Mouse (Mus musculus) megakaryocyte, embryonic 14.5 days (primary cell): ENCODE measurements at regions not wholly inside any gene's neighbourhood (a gene's known extent, or its start where the extent isn't known, plus 50 kb on each side); places are given as distances from the start of the nearest gene placed in this dataset.

Experiments
- H3K27me3 ChIP-seq: replicated peaks from 2 replicates; pipeline ENCODE3; 2012; ENCODE audit warnings: inconsistent platforms
- H3K36me3 ChIP-seq: replicated peaks from 2 replicates; pipeline ENCODE3; 2012; ENCODE audit warnings: low read length, inconsistent platforms, mixed read lengths
- H3K4me1 ChIP-seq: 2 replicates; pipeline ENCODE4 v1.6.1; 2012; ENCODE audit warnings: inconsistent platforms
- H3K4me3 ChIP-seq: replicated peaks from 2 replicates; pipeline ENCODE3; 2012; ENCODE audit warnings: moderate library complexity, mild to moderate bottlenecking, inconsistent platforms
- H3K9me3 ChIP-seq: 2 replicates; pipeline ENCODE4 v1.6.1; 2012; ENCODE audit warnings: inconsistent platforms
- FLI1 ChIP-seq: IDR thresholded peaks from 2 replicates; pipeline ENCODE4 v1.6.1; 2012; ENCODE audit warnings: low read length, inconsistent platforms, mixed read lengths
- GATA1 ChIP-seq: IDR thresholded peaks from 3 replicates; pipeline ENCODE4 v1.6.1; 2012; ENCODE audit warnings: mixed read lengths, low read length, inconsistent platforms, borderline replicate concordance

GRCm38 (mm10) chr14:24875934-24876333 is 389.0 kb downstream of the Rps24 start:
- no peaks in the 10 kb centered on the region for H3K36me3 ChIP-seq
- H3K9me3 ChIP-seq, result no peaks in the 10 kb centered on the region
- no peaks in the 10 kb centered on the region for H3K4me1 ChIP-seq
- no peak overlapping the region for H3K4me3 ChIP-seq
- H3K27me3 ChIP-seq, result peaks cover 3% of the 10 kb centered on the region
- no peak for TF ChIP-seq FLI1
- TF ChIP-seq GATA1, result no peak

- TF ChIP-seq GATA1 (no peak), FLI1 (no peak)
- no peaks in the 10 kb centered on the region for H3K9me3 ChIP-seq
- H3K4me3 ChIP-seq, result no peak overlapping the region
- H3K4me1 ChIP-seq, result no peaks in the 10 kb centered on the region
- H3K36me3 ChIP-seq, result no peaks in the 10 kb centered on the region
- H3K27me3 ChIP-seq, result peaks cover 3% of the 10 kb centered on the region
Measured at GRCm38 (mm10) chr14:24876508-24876907, 389.6 kb downstream of the Rps24 start.

GRCm38 (mm10) chr14:24877853-24878252 is 390.9 kb downstream of the Rps24 start:
- no peaks in the 10 kb centered on the region for H3K9me3 ChIP-seq
- no peaks in the 10 kb centered on the region for H3K4me1 ChIP-seq
- TF ChIP-seq FLI1 (no peak), GATA1 (no peak)
- no peaks in the 10 kb centered on the region for H3K36me3 ChIP-seq
- H3K27me3 ChIP-seq, result peaks cover 3% of the 10 kb centered on the region
- H3K4me3 ChIP-seq, result no peak overlapping the region

GRCm38 (mm10) chr14:24886164-24886563 is 399.2 kb downstream of the Rps24 start:
- TF ChIP-seq FLI1 (no peak), GATA1 (no peak)
- H3K27me3 ChIP-seq, result no peaks in the 10 kb centered on the region
- H3K4me3 ChIP-seq, result no peak overlapping the region
- no peaks in the 10 kb centered on the region for H3K4me1 ChIP-seq
- H3K36me3 ChIP-seq, result no peaks in the 10 kb centered on the region
- H3K9me3 ChIP-seq, result peaks cover 6% of the 10 kb centered on the region

- Histone ChIP-seq H3K36me3 (no peaks in the 10 kb centered on the region), H3K4me3 (no peak overlapping the region), H3K9me3 (peaks cover 6% of the 10 kb centered on the region), H3K4me1 (no peaks in the 10 kb centered on the region), H3K27me3 (no peaks in the 10 kb centered on the region)
- TF ChIP-seq FLI1, result no peak
- TF ChIP-seq GATA1, result no peak
Measured at GRCm38 (mm10) chr14:24886896-24887421, 400.0 kb downstream of the Rps24 start.

GRCm38 (mm10) chr14:24890856-24891255 is 403.9 kb downstream of the Rps24 start:
- Histone ChIP-seq H3K4me3 (no peak overlapping the region), H3K27me3 (no peaks in the 10 kb centered on the region), H3K36me3 (no peaks in the 10 kb centered on the region), H3K4me1 (no peaks in the 10 kb centered on the region), H3K9me3 (no peaks in the 10 kb centered on the region)
- no peak for TF ChIP-seq FLI1
- no peak for TF ChIP-seq GATA1

GRCm38 (mm10) chr14:24895196-24895595 is 408.3 kb downstream of the Rps24 start:
- Histone ChIP-seq H3K27me3 (peaks cover 3% of the 10 kb centered on the region), H3K9me3 (no peaks in the 10 kb centered on the region), H3K4me1 (no peaks in the 10 kb centered on the region), H3K4me3 (no peak overlapping the region), H3K36me3 (no peaks in the 10 kb centered on the region)
- TF ChIP-seq FLI1 (no peak), GATA1 (no peak)

- no peak overlapping the region for H3K4me3 ChIP-seq
- no peak for TF ChIP-seq FLI1
- peaks cover 5% of the 10 kb centered on the region for H3K27me3 ChIP-seq
- no peaks in the 10 kb centered on the region for H3K9me3 ChIP-seq
- no peaks in the 10 kb centered on the region for H3K4me1 ChIP-seq
- no peaks in the 10 kb centered on the region for H3K36me3 ChIP-seq
Measured at GRCm38 (mm10) chr14:24896681-24897080, 409.8 kb downstream of the Rps24 start.

- H3K27me3 ChIP-seq, result peaks cover 8% of the 10 kb centered on the region
- no peak for TF ChIP-seq GATA1
- TF ChIP-seq FLI1, result no peak
Measured at GRCm38 (mm10) chr14:24900501-24901179, 413.7 kb downstream of the Rps24 start.

GRCm38 (mm10) chr14:24901726-24902125 is 414.8 kb downstream of the Rps24 start:
- TF ChIP-seq GATA1 (no peak), FLI1 (no peak)
- H3K36me3 ChIP-seq, result no peaks in the 10 kb centered on the region
- H3K27me3 ChIP-seq, result peaks cover 13% of the 10 kb centered on the region
- no peak overlapping the region for H3K4me3 ChIP-seq
- no peaks in the 10 kb centered on the region for H3K9me3 ChIP-seq
- peaks cover under 1% of the 10 kb centered on the region for H3K4me1 ChIP-seq

More at GRCm38 (mm10) chr14:24900501-24901179, 413.7 kb downstream of the Rps24 start:
- Histone ChIP-seq H3K9me3 (no peaks in the 10 kb centered on the region), H3K4me3 (peak overlapping the region; percentile 44), H3K36me3 (no peaks in the 10 kb centered on the region), H3K4me1 (no peaks in the 10 kb centered on the region)
